Mouse (Mus musculus) hematopoietic multipotent progenitor cell, adult 10-12 weeks (in vitro differentiated cells): ENCODE measurements around the gene Susd3. TPM values are rescaled to one million over a fixed set of nuclear protein-coding genes. Genes with fewer than 3 reads are reported as not detected.

Experiments
- polyA plus RNA-seq: library from polyadenylated mRNA; stranded (reverse); fragments of >175 nt; gene quantifications from 2 replicates; pipeline ENCODE4 v1.2.3, GENCODE M21; 2012; ENCODE audit warnings: low replicate concordance

The Susd3 gene
- 75.9 and 96.2 TPM in 2 replicates for polyA plus RNA-seq

DNA sequence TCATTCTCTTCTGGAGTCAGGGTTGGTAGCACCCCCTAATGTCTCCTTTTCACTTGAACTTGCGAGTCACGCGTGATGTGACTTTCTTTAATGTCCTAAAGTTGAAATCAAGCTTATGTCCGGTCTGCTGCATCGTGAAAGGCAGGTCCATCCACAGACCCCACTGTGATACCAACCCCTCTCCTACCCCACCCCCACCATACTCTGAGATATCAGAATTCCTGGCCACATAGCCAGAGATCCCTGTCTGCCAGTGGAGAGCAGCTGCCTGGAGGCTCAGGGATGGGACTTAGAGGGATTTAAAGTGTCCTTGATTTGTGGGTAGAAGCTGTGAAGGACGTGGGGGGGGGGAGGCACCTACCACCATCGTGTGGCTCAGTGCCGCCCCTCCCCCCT, at the start of gene Susd3:
TSS of gene Susd3 (minus strand) at position 240 of the 396 bp plus-strand sequence.

GRCm38 (mm10) chr13:49215504-49216219, 32.8 kb downstream of the Susd3 start, which contains the start of gene Card19:
TSS of gene Card19 (minus strand) at chr13:49216037.

GRCm38 (mm10) chr13:49187288-49188218, 61.0 kb downstream of the Susd3 start, which contains the start of gene Ninj1:
TSS of gene Ninj1 (plus strand) at chr13:49187485.

Other genes starting within 250 kb of the Susd3 start
- gene Wnk2, start 100.7 kb downstream of the Susd3 start, polyA plus RNA-seq, result 0.26 TPM in 2 replicates
- 232 and 242 TPM in 2 replicates for gene Ninj1, start 61.2 kb downstream of the Susd3 start, polyA plus RNA-seq
- 131 and 303 TPM in 2 replicates for gene Card19, start 32.7 kb downstream of the Susd3 start, polyA plus RNA-seq
- 29.7 and 34.1 TPM in 2 replicates for gene Fgd3, start 71.6 kb upstream of the Susd3 start, polyA plus RNA-seq
- gene Bicd2, start 92.9 kb upstream of the Susd3 start, polyA plus RNA-seq, result 22.8 and 23.5 TPM in 2 replicates
- gene Ippk, start 172.5 kb upstream of the Susd3 start, polyA plus RNA-seq, result 0.60 and 1.3 TPM in 2 replicates
- gene Tes3-ps, start 244.6 kb upstream of the Susd3 start, polyA plus RNA-seq, result 0.03 TPM in 1 of 2 replicates, not detected in the other